Mouse (Mus musculus): ENCODE measurements around the gene Ak2. TPM values are rescaled to one million over a fixed set of nuclear protein-coding genes. Genes with fewer than 3 reads are reported as not detected.

The Ak2 gene
- polyA plus RNA-seq, 1 experiment from 2014 or later = 57.1 TPM

GRCm38 (mm10) chr4:128981833-128982180, 10.0 kb upstream of the Ak2 start:
- Histone ChIP-seq H3K4me3 (ENCODE audit: low read depth, low read length) (no peak overlapping the region), H3K27ac (ENCODE audit: low read depth, low read length) (no peak overlapping the region), H3K36me3 (ENCODE audit: control insufficient read depth, insufficient read depth, low read length) (no peaks in the 10 kb centered on the region), H3K4me1 (ENCODE audit: control insufficient read depth, insufficient read depth, low read length) (no peaks in the 10 kb centered on the region), H3K27me3 (ENCODE audit: control insufficient read depth, insufficient read depth, low read length) (no peaks in the 10 kb centered on the region), H3K4me2 (ENCODE audit: low read depth, low read length) (no peak overlapping the region), H3K9ac (replicated peaks; ENCODE audit: low read depth, low read length) (no peak overlapping the region), H3K9me3 (ENCODE audit: control insufficient read depth, low read length) (no peaks in the 10 kb centered on the region)
- ATAC-seq (ENCODE audit: low read depth) = no peak
- WGBS = 71% methylated on average over 11 of the region's 11 CpGs

DNA sequence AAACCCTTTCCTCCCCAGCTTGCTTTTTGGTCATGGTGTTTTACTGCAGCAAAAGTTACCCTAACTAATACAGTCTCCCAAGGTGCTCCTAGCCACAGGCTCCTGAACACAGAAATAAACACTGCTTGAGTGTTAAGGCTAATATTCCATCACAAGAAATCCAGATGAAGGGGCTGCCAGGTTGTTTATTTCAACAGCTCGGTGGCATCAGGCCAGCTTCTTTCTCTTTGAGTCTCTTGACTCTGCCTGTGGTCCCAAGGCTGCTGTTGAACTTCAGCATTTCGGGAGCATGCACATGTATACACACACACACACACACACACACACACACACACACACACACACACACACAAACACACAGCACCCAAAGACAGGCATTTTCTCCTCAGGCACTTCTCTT, 8.6 kb upstream of the Ak2 start:
- H3K36me3 ChIP-seq (ENCODE audit: control insufficient read depth, insufficient read depth, low read length) = no peaks in the 10 kb centered on the region
- H3K9ac ChIP-seq (replicated peaks; ENCODE audit: low read depth, low read length) = no peak overlapping the region
- H3K27ac ChIP-seq (ENCODE audit: low read depth, low read length) = no peak overlapping the region
- no peaks in the 10 kb centered on the region for H3K4me1 ChIP-seq (ENCODE audit: control insufficient read depth, insufficient read depth, low read length)
- H3K4me2 ChIP-seq (ENCODE audit: low read depth, low read length) = no peak overlapping the region
- ATAC-seq (ENCODE audit: low read depth) = no peak
- no peak overlapping the region for H3K4me3 ChIP-seq (ENCODE audit: low read depth, low read length)
- H3K27me3 ChIP-seq (ENCODE audit: control insufficient read depth, insufficient read depth, low read length) = no peaks in the 10 kb centered on the region
- no peaks in the 10 kb centered on the region for H3K9me3 ChIP-seq (ENCODE audit: control insufficient read depth, low read length)
- 79% methylated on average over 2 of the region's 2 CpGs for WGBS

GRCm38 (mm10) chr4:128983656-128984055, 8.1 kb upstream of the Ak2 start:
- H3K27ac ChIP-seq (ENCODE audit: low read depth, low read length) = no peak overlapping the region
- H3K27me3 ChIP-seq (ENCODE audit: control insufficient read depth, insufficient read depth, low read length) = no peaks in the 10 kb centered on the region
- 55% methylated on average over 2 of the region's 2 CpGs for WGBS
- H3K36me3 ChIP-seq (ENCODE audit: control insufficient read depth, insufficient read depth, low read length) = no peaks in the 10 kb centered on the region
- H3K9ac ChIP-seq (replicated peaks; ENCODE audit: low read depth, low read length) = no peak overlapping the region
- H3K4me1 ChIP-seq (ENCODE audit: control insufficient read depth, insufficient read depth, low read length) = no peaks in the 10 kb centered on the region
- ATAC-seq (ENCODE audit: low read depth) = no peak
- H3K4me3 ChIP-seq (ENCODE audit: low read depth, low read length) = no peak overlapping the region
- H3K4me2 ChIP-seq (ENCODE audit: low read depth, low read length) = no peak overlapping the region
- H3K9me3 ChIP-seq (ENCODE audit: control insufficient read depth, low read length) = no peaks in the 10 kb centered on the region

- Histone ChIP-seq H3K36me3 (ENCODE audit: control insufficient read depth, insufficient read depth, low read length) (no peaks in the 10 kb centered on the region), H3K9ac (replicated peaks; ENCODE audit: low read depth, low read length) (no peak overlapping the region), H3K4me1 (ENCODE audit: control insufficient read depth, insufficient read depth, low read length) (no peaks in the 10 kb centered on the region), H3K4me2 (ENCODE audit: low read depth, low read length) (no peak overlapping the region), H3K9me3 (ENCODE audit: control insufficient read depth, low read length) (no peaks in the 10 kb centered on the region), H3K27me3 (ENCODE audit: control insufficient read depth, insufficient read depth, low read length) (no peaks in the 10 kb centered on the region), H3K4me3 (ENCODE audit: low read depth, low read length) (no peak overlapping the region), H3K27ac (ENCODE audit: low read depth, low read length) (no peak overlapping the region)
- WGBS = 82% methylated on average over 3 of the region's 3 CpGs
- ATAC-seq (ENCODE audit: low read depth) = no peak
These were observed 7.2 kb upstream of the Ak2 start for GRCm38 (mm10) chr4:128984600-128984999.

DNA sequence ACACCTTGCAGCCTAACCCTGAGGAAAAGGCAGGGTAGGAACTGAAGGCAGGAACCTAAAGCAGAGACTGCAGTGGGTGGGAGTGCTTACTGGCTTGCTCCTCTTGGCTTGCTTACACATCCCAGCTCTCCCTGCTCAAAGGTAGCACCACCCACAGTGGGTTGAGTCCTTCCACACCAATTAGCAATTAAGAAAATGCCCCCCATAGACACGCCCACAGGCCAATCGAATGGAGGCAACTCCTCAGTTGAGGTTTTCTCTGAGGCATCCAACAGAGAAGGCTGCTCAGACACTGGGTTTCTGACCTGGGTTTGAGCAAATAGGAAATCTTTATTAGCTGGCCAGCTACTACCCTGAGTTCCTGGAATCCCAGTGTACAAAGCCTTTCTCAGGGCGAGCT, 2.8 kb upstream of the Ak2 start:
- WGBS = 43% methylated on average over 3 of the region's 3 CpGs
- Histone ChIP-seq H3K27me3 (ENCODE audit: control insufficient read depth, insufficient read depth, low read length) (no peaks in the 10 kb centered on the region), H3K4me3 (ENCODE audit: low read depth, low read length) (no peak overlapping the region), H3K9me3 (ENCODE audit: control insufficient read depth, low read length) (no peaks in the 10 kb centered on the region), H3K4me2 (ENCODE audit: low read depth, low read length) (no peak overlapping the region), H3K36me3 (ENCODE audit: control insufficient read depth, insufficient read depth, low read length) (no peaks in the 10 kb centered on the region), H3K4me1 (ENCODE audit: control insufficient read depth, insufficient read depth, low read length) (peaks cover 4% of the 10 kb centered on the region), H3K27ac (ENCODE audit: low read depth, low read length) (no peak overlapping the region), H3K9ac (replicated peaks; ENCODE audit: low read depth, low read length) (no peak overlapping the region)
- ATAC-seq (ENCODE audit: low read depth) = no peak

- Histone ChIP-seq H3K4me3 (ENCODE audit: low read depth, low read length) (no peak overlapping the region), H3K36me3 (ENCODE audit: control insufficient read depth, insufficient read depth, low read length) (no peaks in the 10 kb centered on the region), H3K4me2 (ENCODE audit: low read depth, low read length) (no peak overlapping the region), H3K27me3 (ENCODE audit: control insufficient read depth, insufficient read depth, low read length) (no peaks in the 10 kb centered on the region), H3K9me3 (ENCODE audit: control insufficient read depth, low read length) (no peaks in the 10 kb centered on the region), H3K9ac (replicated peaks; ENCODE audit: low read depth, low read length) (no peak overlapping the region), H3K27ac (ENCODE audit: low read depth, low read length) (no peak overlapping the region), H3K4me1 (ENCODE audit: control insufficient read depth, insufficient read depth, low read length) (peaks cover 11% of the 10 kb centered on the region)
- 37% methylated on average over 11 of the region's 11 CpGs for WGBS
- no peak for ATAC-seq (ENCODE audit: low read depth)
These were observed 2.1 kb upstream of the Ak2 start for GRCm38 (mm10) chr4:128989678-128990077.

DNA sequence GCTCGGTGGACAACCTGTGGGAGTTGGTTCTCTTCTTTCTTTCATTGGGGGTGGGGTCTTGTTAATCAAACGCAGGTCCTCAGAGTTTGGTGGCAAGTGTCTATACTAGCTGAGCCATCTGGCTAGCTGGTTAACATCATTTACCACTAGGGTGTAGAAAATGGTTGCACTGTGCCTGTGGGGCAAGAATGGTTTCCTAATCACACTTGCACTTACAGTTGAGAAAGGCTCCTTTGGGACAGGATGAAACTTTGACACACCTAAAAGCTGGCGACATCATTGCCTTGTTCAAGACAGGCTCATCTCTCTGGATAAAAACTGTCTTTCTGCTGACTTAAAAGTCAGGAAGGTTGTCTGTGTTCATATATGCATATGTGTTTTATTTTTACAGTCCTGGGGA, 418 bp downstream of the Ak2 start:
- Histone ChIP-seq H3K4me3 (ENCODE audit: low read depth, low read length) (no peak overlapping the region), H3K4me2 (ENCODE audit: low read depth, low read length) (no peak overlapping the region), H3K27me3 (ENCODE audit: control insufficient read depth, insufficient read depth, low read length) (no peaks in the 10 kb centered on the region), H3K4me1 (ENCODE audit: control insufficient read depth, insufficient read depth, low read length) (peaks cover 14% of the 10 kb centered on the region), H3K9me3 (ENCODE audit: control insufficient read depth, low read length) (no peaks in the 10 kb centered on the region), H3K36me3 (ENCODE audit: control insufficient read depth, insufficient read depth, low read length) (no peaks in the 10 kb centered on the region), H3K27ac (ENCODE audit: low read depth, low read length) (no peak overlapping the region), H3K9ac (replicated peaks; ENCODE audit: low read depth, low read length) (no peak overlapping the region)
- ATAC-seq (ENCODE audit: low read depth) = no peak
- 95% methylated on average over 3 of the region's 3 CpGs for WGBS

DNA sequence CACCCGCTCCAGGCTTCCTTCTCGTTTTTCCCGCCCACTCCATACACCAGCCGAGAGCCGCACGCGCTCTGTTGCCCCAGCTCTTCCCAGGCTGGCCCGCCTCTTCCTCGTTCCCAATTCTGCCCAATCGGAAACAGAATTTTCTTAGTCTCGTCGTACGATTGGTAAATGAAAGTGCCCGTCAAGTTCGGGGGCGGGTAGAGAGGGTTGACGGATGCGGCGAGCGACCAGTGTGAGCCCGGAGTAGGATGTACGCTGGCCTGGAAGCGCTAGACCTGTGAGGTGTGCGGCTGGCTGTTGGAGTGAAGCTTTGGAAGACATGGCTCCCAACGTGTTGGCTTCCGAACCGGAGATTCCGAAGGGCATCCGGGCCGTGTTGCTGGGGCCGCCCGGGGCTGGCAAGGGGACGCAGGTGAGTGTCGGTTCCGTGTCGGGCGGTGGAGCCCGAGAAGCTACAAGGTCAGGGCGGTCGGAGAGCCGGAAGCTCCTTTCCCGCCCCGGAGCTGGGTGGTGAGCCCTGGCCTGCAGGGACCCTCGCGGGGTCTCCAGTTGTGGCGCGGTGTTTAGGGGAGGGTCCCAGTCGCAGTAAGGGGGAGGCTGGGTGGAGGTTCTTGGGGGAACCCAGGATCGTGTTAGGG, 1.4 kb downstream of the Ak2 start:
- no peaks in the 10 kb centered on the region for H3K9me3 ChIP-seq (ENCODE audit: control insufficient read depth, low read length)
- H3K36me3 ChIP-seq (ENCODE audit: control insufficient read depth, insufficient read depth, low read length) = no peaks in the 10 kb centered on the region
- WGBS = 1% methylated on average over 49 of the region's 49 CpGs
- H3K9ac ChIP-seq (replicated peaks; ENCODE audit: low read depth, low read length) = peak overlapping the region; percentile 76
- peaks cover 14% of the 10 kb centered on the region for H3K4me1 ChIP-seq (ENCODE audit: control insufficient read depth, insufficient read depth, low read length)
- H3K4me2 ChIP-seq (ENCODE audit: low read depth, low read length) = peak overlapping the region; percentile 82
- peak overlapping the region; percentile 77 for H3K4me3 ChIP-seq (ENCODE audit: low read depth, low read length)
- no peaks in the 10 kb centered on the region for H3K27me3 ChIP-seq (ENCODE audit: control insufficient read depth, insufficient read depth, low read length)
- H3K27ac ChIP-seq (ENCODE audit: low read depth, low read length) = peak overlapping the region; percentile 55; the same call in 1 of the 2 replicates
- peak; percentile 100 for ATAC-seq (ENCODE audit: low read depth)

- H3K4me2 ChIP-seq (ENCODE audit: low read depth, low read length) = peak overlapping the region; percentile 82
- ATAC-seq (ENCODE audit: low read depth) = no peak
- H3K4me1 ChIP-seq (ENCODE audit: control insufficient read depth, insufficient read depth, low read length) = peaks cover 14% of the 10 kb centered on the region
- peak overlapping the region; percentile 76 for H3K9ac ChIP-seq (replicated peaks; ENCODE audit: low read depth, low read length)
- peak overlapping the region; percentile 77 for H3K4me3 ChIP-seq (ENCODE audit: low read depth, low read length)
- no peaks in the 10 kb centered on the region for H3K9me3 ChIP-seq (ENCODE audit: control insufficient read depth, low read length)
- H3K27me3 ChIP-seq (ENCODE audit: control insufficient read depth, insufficient read depth, low read length) = no peaks in the 10 kb centered on the region
- peak overlapping the region; percentile 55; the same call in 1 of the 2 replicates for H3K27ac ChIP-seq (ENCODE audit: low read depth, low read length)
- 3% methylated on average over 12 of the region's 12 CpGs for WGBS
- H3K36me3 ChIP-seq (ENCODE audit: control insufficient read depth, insufficient read depth, low read length) = no peaks in the 10 kb centered on the region
These were observed 1.9 kb downstream of the Ak2 start for GRCm38 (mm10) chr4:128993675-128994074.

All from neural tube, embryonic 14.5 days (tissue).